In genomic region chr11:115712268-115712667, GRCm38 (mm10) we compare ENCODE assay signal across 13 mouse cellular contexts. TPM values are rescaled to one million over a fixed set of nuclear protein-coding genes. Genes with fewer than 3 reads are reported as not detected.
DNase-seq lines count a peak whose midpoint lies in the region; ATAC-seq and TF ChIP-seq lines count a peak whose summit lies in the region.
"Had no signal": no experiment of that assay in that cellular context is flagged by ENCODE, and none has a peak within 500 bp of the region (broad histone marks: within the 10 kb centered on the region; RNA-seq: fewer than 3 reads in every experiment).

No protein-coding gene starts in this region.

- no peaks in the 10 kb centered on the region for H3K9me3 ChIP-seq in liver, postnatal 0 days (ENCODE audit: low read length)
- H3K9me3 ChIP-seq in kidney, embryonic 15.5 days (replicated peaks) = no peaks in the 10 kb centered on the region
- H3K9me3 ChIP-seq: heart, embryonic 13.5 days; limb, embryonic 15.5 days had no signal

- H3K27ac ChIP-seq in bone marrow, adult 2 months (ENCODE audit: control insufficient read depth, insufficient read depth, low read depth, low read length, poor library complexity) = peak overlapping the region; percentile 60
- peak overlapping the region; percentile 84 for H3K27ac ChIP-seq in liver, postnatal 0 days (ENCODE audit: low read depth)
- H3K27ac ChIP-seq in kidney, embryonic 15.5 days = no peak overlapping the region
- H3K27ac ChIP-seq: heart, embryonic 13.5 days; limb, embryonic 15.5 days had no signal

- TF ChIP-seq CTCF in bone marrow, adult 2 months (IDR thresholded peaks at IDR 0.05; ENCODE audit: control insufficient read depth, insufficient read depth, low read length) = no peak
- TF ChIP-seq CTCF in liver, postnatal 0 days (IDR thresholded peaks at IDR 0.05; ENCODE audit: low read depth) = no peak

- H3K4me1 ChIP-seq in bone marrow, adult 2 months (ENCODE audit: control insufficient read depth, insufficient read depth, low read length) = peaks cover 6% of the 10 kb centered on the region; the same call in 1 of the 2 replicates
- H3K4me1 ChIP-seq in liver, postnatal 0 days (ENCODE audit: insufficient read depth) = peaks cover 27% of the 10 kb centered on the region
- peaks cover 15% of the 10 kb centered on the region for H3K4me1 ChIP-seq in kidney, embryonic 15.5 days

- peak overlapping the region; percentile 58 for H3K4me2 ChIP-seq in liver, postnatal 0 days (ENCODE audit: low read depth, low read length)
- no peak overlapping the region for H3K4me2 ChIP-seq in kidney, embryonic 15.5 days
- H3K4me2 ChIP-seq: heart, embryonic 13.5 days; limb, embryonic 15.5 days had no signal

- H3K9ac ChIP-seq in liver, postnatal 0 days (replicated peaks) = peak overlapping the region; percentile 44
- no peak overlapping the region for H3K9ac ChIP-seq in kidney, embryonic 15.5 days
- H3K9ac ChIP-seq: heart, embryonic 13.5 days; limb, embryonic 15.5 days had no signal

- ATAC-seq in liver, postnatal 0 days = no peak
- ATAC-seq in kidney, embryonic 15.5 days (replicated peaks; ENCODE audit: low FRiP score) = no peak

- 3% methylated on average over 2 of the region's 2 CpGs for WGBS in bone marrow, adult 2 months
- 22% methylated on average over 2 of the region's 2 CpGs for WGBS in liver, postnatal 0 days (ENCODE audit: insufficient replicate concordance)
- 56% methylated on average over 2 of the region's 2 CpGs for WGBS in kidney, embryonic 15.5 days

- no peak for TF ChIP-seq POLR2A in bone marrow, adult 2 months (IDR thresholded peaks at IDR 0.05; ENCODE audit: borderline replicate concordance, control insufficient read depth, low read depth, low read length)

- H3K27me3 ChIP-seq in liver, postnatal 0 days (ENCODE audit: insufficient read depth, low read length) = no peaks in the 10 kb centered on the region
- no peaks in the 10 kb centered on the region for H3K27me3 ChIP-seq in kidney, embryonic 15.5 days
- H3K27me3 ChIP-seq: heart, embryonic 13.5 days; limb, embryonic 15.5 days had no signal

- no peaks in the 10 kb centered on the region for H3K36me3 ChIP-seq in liver, postnatal 0 days (replicated peaks; ENCODE audit: insufficient read depth, low read length)
- H3K36me3 ChIP-seq in kidney, embryonic 15.5 days = no peaks in the 10 kb centered on the region
- H3K36me3 ChIP-seq: heart, embryonic 13.5 days; limb, embryonic 15.5 days had no signal

- TF ChIP-seq EP300 in liver, postnatal 0 days (IDR thresholded peaks at IDR 0.05; ENCODE audit: low read depth) = no peak

- H3K4me3 ChIP-seq in bone marrow, adult 2 months (replicated peaks; ENCODE audit: control insufficient read depth, low read depth, low read length) = peak overlapping the region; percentile 34
- H3K4me3 ChIP-seq in liver, postnatal 0 days (ENCODE audit: low read depth, low read length) = 0 out of 2 replicates have a peak overlapping the region, but pooled peaks have one; percentile 5
- H3K4me3 ChIP-seq in kidney, embryonic 15.5 days (replicated peaks) = no peak overlapping the region
- H3K4me3 ChIP-seq: erythroblast, embryonic 14.5 days; heart, embryonic 13.5 days; limb, embryonic 15.5 days had no signal

- DNase-seq in lung, postnatal 36 days = peak; percentile 34
- DNase-seq in lung, adult 18-20 months = no peak
- no peak for DNase-seq in liver, postnatal 0 days
- DNase-seq in thymus, postnatal 4 days = peak; percentile 46
- DNase-seq in right cerebral cortex, postnatal 4 days = no peak
- DNase-seq: adrenal gland, adult 8-10 months; cerebellum, postnatal 36 days; kidney, adult 11 months had no signal

RNA-seq across cellular contexts. Expression of gene Grb2, which starts 3.9 kb away (rescaled TPM):
- polyA plus RNA-seq in bone marrow, adult 2 months (2011; ENCODE audit: insufficient read depth, insufficient read length, low replicate concordance, missing spikeins) = 35.9 and 53.6 TPM in 2 replicates
- polyA plus RNA-seq in liver, postnatal 0 days (2015; fragmentation: Nextera tagmentation; extraction: Ambion mirVana) = 40.4 and 45.6 TPM in 2 replicates
- 92.0 and 98.4 TPM in 2 replicates for polyA plus RNA-seq in kidney, embryonic 15.5 days (2015; fragmentation: Nextera tagmentation; extraction: Ambion mirVana)

RNA-seq across cellular contexts. Expression of gene Tmem94, which starts 53.0 kb away (rescaled TPM):
- polyA plus RNA-seq in bone marrow, adult 2 months (2011; ENCODE audit: insufficient read depth, insufficient read length, low replicate concordance, missing spikeins) = 12.0 and 25.5 TPM in 2 replicates
- 4.1 and 4.2 TPM in 2 replicates for polyA plus RNA-seq in liver, postnatal 0 days (2015; fragmentation: Nextera tagmentation; extraction: Ambion mirVana)
- polyA plus RNA-seq in kidney, embryonic 15.5 days (2015; fragmentation: Nextera tagmentation; extraction: Ambion mirVana) = 26.6 and 27.0 TPM in 2 replicates

Comparison
In these comparisons a context has a peak if more than half of its experiments do, and no peak if none do; other contexts are left out.
1. DNase-seq: peak in lung, postnatal 36 days (single experiment) and thymus, postnatal 4 days (single experiment); none in lung, adult 18-20 months (0 of 2), liver, postnatal 0 days (single experiment) and right cerebral cortex, postnatal 4 days (single experiment).